Mouse (Mus musculus): ENCODE results near the gene Dnajb5.

- TF ChIP-seq CTCF (conservative IDR thresholded peaks at IDR 0.05; ENCODE audit: low read length) (no peak), NANOG (IDR thresholded peaks at IDR 0.05; ENCODE audit: borderline replicate concordance, low read length) (no peak)
Observed at GRCm38 (mm10) chr4:42957306-42957705, 7.7 kb downstream of the Dnajb5 start.

Measured in E14TG2a.4 (cell line).